Mouse (Mus musculus) stomach, embryonic 14.5 days (tissue): Measurements from ENCODE around the gene Polr3b. TPM values are rescaled to one million over a fixed set of nuclear protein-coding genes. Genes with fewer than 3 reads are reported as not detected.

Source experiments
- ATAC-seq: fragments of 200-750 bp; cut with Nextera tagmentation; 2 replicates; pipeline ENCODE4 v1.8.0; 2017; ENCODE audit warnings: low read depth, moderate TSS enrichment; ENCODE audit not compliant: insufficient number of reproducible peaks, insufficient read depth, low FRiP score
- H3K27ac ChIP-seq: fragments of 300-500 bp; sonication (generic); 2 replicates; pipeline ENCODE4 v1.5.1; 2014; ENCODE audit warnings: mild to moderate bottlenecking, low read length, moderate library complexity, mixed read lengths
- H3K27me3 ChIP-seq: fragments of 300-500 bp; sonication (generic); 2 replicates; pipeline ENCODE4 v1.6.1; 2014; ENCODE audit warnings: low read length, control low read depth, mixed read lengths; ENCODE audit not compliant: control insufficient read depth, insufficient read depth
- H3K36me3 ChIP-seq: fragments of 300-500 bp; sonication (generic); 2 replicates; pipeline ENCODE4 v1.6.1; 2014; ENCODE audit warnings: mild to moderate bottlenecking, control low read depth, low read length, moderate library complexity, mixed read lengths; ENCODE audit not compliant: control insufficient read depth, insufficient read depth
- H3K4me1 ChIP-seq: fragments of 300-500 bp; sonication (generic); 2 replicates; pipeline ENCODE4 v1.6.1; 2014; ENCODE audit warnings: low read length, control low read depth, mixed read lengths; ENCODE audit not compliant: control insufficient read depth, insufficient read depth
- H3K4me2 ChIP-seq: fragments of 300-500 bp; sonication (generic); replicated peaks from 2 replicates; pipeline ENCODE4 v1.6.1; 2014; ENCODE audit warnings: low read depth, low read length, control low read depth
- H3K4me3 ChIP-seq: fragments of 300-500 bp; sonication (generic); 2 replicates; pipeline ENCODE4 v1.5.1; 2014; ENCODE audit warnings: low read depth, low read length, control low read depth
- H3K9ac ChIP-seq: fragments of 300-500 bp; sonication (generic); replicated peaks from 2 replicates; pipeline ENCODE4 v1.6.1; 2014; ENCODE audit warnings: low read depth, mild to moderate bottlenecking, control low read depth, low read length, moderate library complexity, mixed read lengths
- H3K9me3 ChIP-seq: fragments of 300-500 bp; sonication (generic); 2 replicates; pipeline ENCODE4 v1.6.1; 2016; ENCODE audit warnings: low read depth, low read length, control low read depth; ENCODE audit not compliant: control insufficient read depth
- WGBS: fragments of 180-500 bp; shearing (Covaris S2); extraction: QIAGEN DNeasy Blood & Tissue Kit; methylation state at CpG from one replicate; pipeline ENCODE4 v1.1.7; 2014; 5-methylcytosine and 5-hydroxymethylcytosine counted together
- polyA plus RNA-seq: library from polyadenylated mRNA; unstranded; fragments of >200 nt; fragmentation: Nextera tagmentation; extraction: Ambion mirVana; gene quantifications from 2 replicates; pipeline ENCODE4 v1.2.1, GENCODE M21; 2014

Polr3b gene
- polyA plus RNA-seq, 1 experiment from 2014 or later, result 13.7 TPM

DNA sequence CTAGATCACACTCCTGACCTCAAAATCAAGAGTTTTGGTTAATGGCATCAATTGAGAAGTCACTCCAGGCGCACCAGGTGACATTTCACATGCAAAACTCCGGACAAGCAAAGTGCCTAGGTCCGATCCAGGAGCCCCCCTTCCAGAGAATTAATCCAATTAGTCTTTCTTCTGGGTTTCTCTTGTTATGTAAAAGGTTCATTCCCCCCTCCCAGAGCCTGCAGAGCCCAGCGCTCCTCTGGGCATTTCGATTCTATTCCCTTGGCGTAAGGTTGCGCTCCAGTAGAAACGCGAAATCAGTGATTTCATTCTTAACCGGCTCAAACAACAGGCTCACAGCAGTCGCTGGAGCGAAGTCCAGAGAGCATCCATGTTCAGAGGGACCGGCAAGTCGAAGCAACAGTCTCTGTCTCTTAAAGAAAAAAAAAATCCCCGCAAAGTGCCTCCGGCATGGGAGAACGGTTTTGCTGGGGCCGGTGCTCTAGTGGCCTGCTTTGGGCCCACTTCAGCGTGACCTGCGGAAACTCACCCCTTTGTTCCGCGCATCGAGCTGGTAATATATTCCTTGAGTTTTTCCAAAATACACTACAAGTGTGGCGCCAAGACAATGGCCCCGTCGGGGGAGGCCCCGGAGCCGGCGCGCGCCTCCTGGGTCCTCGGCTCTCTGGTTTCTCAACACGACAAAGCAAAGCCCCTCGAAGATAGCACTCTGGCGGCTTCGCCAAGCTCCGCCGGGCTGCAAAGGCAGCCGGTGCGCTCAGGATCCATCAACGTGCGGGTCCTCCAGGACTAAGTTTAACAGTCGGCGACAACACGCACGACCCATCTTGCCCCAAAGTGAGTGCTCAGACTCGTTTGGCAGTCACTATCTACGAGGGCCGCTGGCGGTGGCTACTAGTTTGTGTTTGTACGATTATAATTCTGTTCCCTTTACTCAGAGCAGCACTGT is 136.7 kb downstream of the Polr3b start:
- H3K4me2 ChIP-seq, result peak overlapping the region; percentile 13; the same call in 1 of the 2 replicates
- H3K36me3 ChIP-seq, result no peaks in the 10 kb centered on the region
- no peaks in the 10 kb centered on the region for H3K9me3 ChIP-seq
- H3K9ac ChIP-seq, result no peak overlapping the region
- ATAC-seq, result no peak
- 1% methylated on average over 51 of the region's 51 CpGs for whole genome bisulfite sequencing
- no peak overlapping the region for H3K27ac ChIP-seq
- peaks cover 70% of the 10 kb centered on the region for H3K27me3 ChIP-seq
- no peak overlapping the region for H3K4me3 ChIP-seq
- H3K4me1 ChIP-seq, result peaks cover 13% of the 10 kb centered on the region; the same call in 1 of the 2 replicates

DNA sequence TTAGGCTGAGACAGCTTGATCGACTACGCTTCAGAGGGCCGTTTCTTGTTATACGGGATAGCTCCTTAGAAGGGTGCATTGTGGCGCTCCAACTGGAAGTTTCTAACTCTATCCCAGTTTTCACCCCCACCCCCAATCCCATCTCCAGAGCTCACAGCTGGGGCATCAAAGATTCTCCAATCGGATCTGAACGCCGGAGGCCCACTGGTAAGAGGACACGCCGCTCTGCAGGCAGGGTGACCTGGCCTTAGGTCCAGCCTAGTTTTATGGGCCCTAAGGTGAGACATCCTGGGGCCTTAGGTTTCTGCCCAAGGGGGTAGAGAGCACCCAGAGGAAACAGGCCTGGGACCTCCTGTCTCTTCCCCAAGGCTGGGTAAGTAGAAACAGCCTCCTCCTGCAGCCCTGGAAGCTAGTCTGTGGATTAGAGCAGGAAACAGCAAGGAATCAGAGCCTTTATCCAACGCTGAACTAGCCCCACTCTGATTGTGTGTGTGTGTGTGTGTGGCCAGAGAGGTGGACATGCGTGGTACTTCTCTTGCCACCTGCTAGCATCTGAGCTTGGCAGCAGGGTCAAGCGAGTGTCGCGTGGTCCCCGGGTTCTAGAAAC is 137.5 kb downstream of the Polr3b start:
- Histone ChIP-seq H3K27ac (no peak overlapping the region), H3K9me3 (no peaks in the 10 kb centered on the region), H3K4me2 (peak overlapping the region; percentile 42), H3K9ac (no peak overlapping the region), H3K27me3 (peaks cover 62% of the 10 kb centered on the region), H3K36me3 (no peaks in the 10 kb centered on the region), H3K4me3 (peak overlapping the region; percentile 20), H3K4me1 (peaks cover 13% of the 10 kb centered on the region; the same call in 1 of the 2 replicates)
- 10% methylated on average over 16 of the region's 16 CpGs for WGBS
- ATAC-seq, result no peak; the same call in 1 of the 2 replicates

DNA sequence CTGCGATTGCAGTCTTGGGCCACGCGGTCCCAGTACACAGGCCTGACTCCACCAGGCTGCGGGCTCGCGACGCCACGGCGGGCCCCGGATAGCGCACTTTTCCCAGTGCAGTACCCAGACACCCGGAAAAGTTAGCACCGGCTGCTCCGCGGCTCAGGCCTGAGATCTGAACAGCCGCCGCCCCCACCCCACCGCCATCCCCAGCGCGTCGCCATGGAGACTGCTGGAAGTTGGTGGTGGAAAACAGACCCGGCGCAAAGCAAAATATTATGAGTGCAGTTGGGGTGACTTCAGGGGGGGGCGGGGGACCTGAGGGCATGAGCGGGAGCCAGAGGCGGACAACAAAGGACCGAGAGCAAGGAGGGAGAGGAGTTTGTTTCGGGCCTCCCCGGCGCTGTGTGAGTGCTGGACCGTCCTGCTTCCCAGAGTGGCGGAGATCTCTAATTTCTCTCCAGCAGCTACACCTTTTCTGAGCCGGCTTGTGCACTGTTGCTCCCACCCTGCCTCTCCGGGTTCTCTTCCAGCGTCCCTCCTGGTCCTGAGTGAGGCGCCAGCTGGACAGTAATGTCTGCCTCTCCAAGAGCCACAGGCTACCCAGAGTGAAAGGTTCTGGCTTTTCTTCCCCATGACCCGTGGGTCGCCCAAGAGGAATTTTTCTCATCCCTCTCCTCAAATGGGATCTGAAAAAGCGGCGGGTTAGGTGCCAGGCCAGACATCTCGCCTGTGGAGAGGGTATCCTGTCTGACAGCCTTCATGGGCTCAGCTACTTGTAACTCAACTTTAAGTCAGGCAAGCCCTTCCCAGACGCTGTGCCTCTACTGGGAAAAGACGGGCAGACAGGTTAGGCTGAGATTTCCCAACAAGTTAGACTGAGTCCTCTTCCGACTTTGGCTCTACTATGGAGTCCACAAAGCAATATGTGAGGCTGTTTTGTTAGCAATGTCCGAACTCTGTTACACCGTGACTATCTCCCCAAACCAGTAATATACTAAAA is 138.3 kb downstream of the Polr3b start:
- Histone ChIP-seq H3K4me2 (peak overlapping the region; percentile 42), H3K36me3 (no peaks in the 10 kb centered on the region), H3K4me3 (peak overlapping the region; percentile 20), H3K9me3 (no peaks in the 10 kb centered on the region), H3K27me3 (peaks cover 54% of the 10 kb centered on the region), H3K9ac (no peak overlapping the region), H3K4me1 (peaks cover 13% of the 10 kb centered on the region; the same call in 1 of the 2 replicates), H3K27ac (no peak overlapping the region)
- ATAC-seq, result peak; percentile 21; the same call in 1 of the 2 replicates
- 6% methylated on average over 46 of the region's 46 CpGs for WGBS

DNA sequence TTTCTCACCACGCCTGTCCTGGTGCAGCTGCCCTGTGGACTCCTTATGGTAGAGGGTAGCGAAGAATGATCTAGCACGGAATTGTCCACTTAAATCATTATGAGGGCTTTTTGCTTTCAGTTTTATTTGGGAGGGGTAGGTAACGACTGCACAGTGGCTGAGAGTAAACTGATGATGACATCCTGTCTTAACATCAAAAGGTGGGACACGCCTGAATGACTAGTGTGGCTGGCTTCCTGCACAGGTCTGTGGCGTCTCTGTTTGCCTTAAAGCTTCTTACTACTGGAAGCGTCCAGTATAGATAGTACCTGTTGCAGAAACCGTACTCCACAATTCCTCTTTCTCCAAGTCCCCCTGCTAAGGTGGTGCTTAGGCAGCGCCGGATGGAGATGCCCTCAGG is 146.7 kb downstream of the Polr3b start:
- Histone ChIP-seq H3K9me3 (no peaks in the 10 kb centered on the region), H3K4me3 (no peak overlapping the region), H3K27me3 (no peaks in the 10 kb centered on the region), H3K36me3 (no peaks in the 10 kb centered on the region), H3K27ac (no peak overlapping the region), H3K4me2 (no peak overlapping the region), H3K4me1 (no peaks in the 10 kb centered on the region), H3K9ac (no peak overlapping the region)
- 75% methylated on average over 10 of the region's 10 CpGs for WGBS
- no peak for ATAC-seq

DNA sequence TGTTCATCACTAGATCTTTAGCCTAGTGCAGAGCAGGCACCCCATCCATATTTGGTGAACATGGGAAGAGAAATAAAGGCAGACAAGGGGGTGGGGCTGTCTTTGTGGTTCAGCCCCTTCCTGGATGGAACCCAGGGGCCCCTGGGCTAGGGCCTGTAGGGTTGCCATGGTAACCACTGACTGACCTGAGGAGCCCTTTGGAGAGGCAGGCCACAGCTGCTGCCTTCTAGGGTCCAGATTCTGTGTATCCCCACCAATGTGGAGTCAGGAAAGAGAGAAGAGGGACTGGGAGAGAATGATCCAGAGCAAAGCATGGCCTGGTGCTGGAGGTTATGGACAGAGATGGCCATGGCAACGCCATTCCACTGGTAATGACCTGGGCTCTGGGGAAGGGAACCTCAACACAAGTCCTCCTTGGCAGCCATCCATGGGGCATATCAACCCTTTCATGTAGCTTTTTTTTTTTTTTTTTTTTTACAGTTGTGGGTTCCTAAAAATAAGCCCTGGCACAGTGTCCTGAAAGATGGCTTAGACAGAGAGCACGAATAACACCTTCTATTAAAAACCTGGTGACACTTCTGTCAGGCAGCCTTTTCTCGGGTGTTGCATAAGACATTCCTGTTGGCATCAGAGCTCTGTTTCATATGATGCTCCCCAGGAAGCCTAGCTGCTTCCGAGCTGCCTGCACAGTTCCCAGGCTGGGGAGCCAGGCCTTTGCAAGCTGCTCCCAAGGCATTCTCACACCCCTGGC is 150.5 kb downstream of the Polr3b start:
- Histone ChIP-seq H3K4me2 (no peak overlapping the region), H3K27ac (no peak overlapping the region), H3K4me1 (no peaks in the 10 kb centered on the region), H3K9me3 (no peaks in the 10 kb centered on the region), H3K27me3 (no peaks in the 10 kb centered on the region), H3K9ac (no peak overlapping the region), H3K4me3 (no peak overlapping the region), H3K36me3 (no peaks in the 10 kb centered on the region)
- no peak for ATAC-seq
- 77% methylated on average over 4 of the region's 4 CpGs for WGBS

DNA sequence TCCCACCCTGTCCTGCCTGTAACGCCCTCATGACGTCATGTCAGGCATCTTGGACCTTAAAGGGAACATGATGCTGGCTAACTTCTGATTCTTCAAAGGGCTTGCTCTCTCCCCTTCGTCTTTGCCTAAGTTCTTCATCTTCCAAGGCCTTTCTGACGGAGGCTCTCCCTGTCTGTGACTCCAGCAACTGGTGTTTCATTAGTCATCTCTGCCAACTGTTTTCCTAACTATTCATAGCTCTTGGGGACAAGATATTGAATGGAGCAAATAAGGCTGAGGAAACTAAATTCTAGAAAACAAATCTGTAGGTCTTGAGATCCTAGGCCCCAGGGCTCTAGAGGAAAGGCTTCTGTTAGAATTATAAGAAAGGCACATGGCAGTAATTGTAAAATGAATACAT is 151.8 kb downstream of the Polr3b start:
- H3K4me2 ChIP-seq, result no peak overlapping the region
- no peaks in the 10 kb centered on the region for H3K4me1 ChIP-seq
- H3K4me3 ChIP-seq, result no peak overlapping the region
- H3K36me3 ChIP-seq, result no peaks in the 10 kb centered on the region
- H3K9me3 ChIP-seq, result no peaks in the 10 kb centered on the region
- no peak for ATAC-seq
- 81% methylated on average over 4 of the region's 4 CpGs for WGBS
- H3K9ac ChIP-seq, result no peak overlapping the region
- no peaks in the 10 kb centered on the region for H3K27me3 ChIP-seq
- no peak overlapping the region for H3K27ac ChIP-seq

DNA sequence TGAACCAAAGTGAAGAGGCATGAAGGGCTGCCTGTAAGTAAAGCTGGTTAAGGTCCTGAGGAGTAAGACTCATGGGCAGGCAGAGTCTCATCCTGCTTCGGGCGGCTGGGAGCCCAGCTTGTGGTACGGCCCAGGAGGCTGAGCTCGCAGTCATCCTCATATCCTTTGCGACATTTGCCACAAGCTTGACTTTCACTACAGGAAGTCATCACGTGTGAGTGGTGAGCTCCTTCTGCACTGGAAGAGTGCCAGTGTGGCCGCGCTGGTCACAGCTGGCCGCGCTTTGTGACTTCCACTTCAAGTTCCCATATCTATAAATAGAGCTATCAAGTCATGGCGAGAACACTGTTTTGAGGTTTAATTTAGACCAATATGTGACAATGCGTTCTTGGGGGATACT is 152.5 kb downstream of the Polr3b start:
- Histone ChIP-seq H3K4me1 (no peaks in the 10 kb centered on the region), H3K27ac (no peak overlapping the region), H3K9me3 (no peaks in the 10 kb centered on the region), H3K36me3 (no peaks in the 10 kb centered on the region), H3K4me2 (no peak overlapping the region), H3K27me3 (no peaks in the 10 kb centered on the region), H3K4me3 (no peak overlapping the region), H3K9ac (no peak overlapping the region)
- ATAC-seq, result no peak
- WGBS, result 76% methylated on average over 12 of the region's 12 CpGs
